Mouse (Mus musculus): Measurements from ENCODE around the gene Ago1. TPM values are rescaled to one million over a fixed set of nuclear protein-coding genes. Genes with fewer than 3 reads are reported as not detected.

Gene Ago1
- polyA plus RNA-seq, 1 experiment from 2014 or later, result 3.5 TPM

GRCm38 (mm10) chr4:126483874-126484273, 15.5 kb upstream of the Ago1 start:
- Histone ChIP-seq H3K27ac (ENCODE audit: low read length) (no peak overlapping the region), H3K36me3 (ENCODE audit: control insufficient read depth, insufficient read depth, low read length) (no peaks in the 10 kb centered on the region), H3K9ac (ENCODE audit: low read depth, low read length) (no peak overlapping the region), H3K4me1 (ENCODE audit: control insufficient read depth, insufficient read depth, low read length) (no peaks in the 10 kb centered on the region), H3K4me3 (ENCODE audit: low read length) (no peak overlapping the region), H3K27me3 (replicated peaks; ENCODE audit: control insufficient read depth, insufficient read depth, low read length) (no peaks in the 10 kb centered on the region), H3K9me3 (ENCODE audit: control insufficient read depth, low read length) (no peaks in the 10 kb centered on the region), H3K4me2 (ENCODE audit: low read depth, low read length) (no peak overlapping the region)
- WGBS, result 82% methylated on average over 3 of the region's 3 CpGs
- peak; percentile 46; the same call in 1 of the 2 replicates for ATAC-seq

GRCm38 (mm10) chr4:126482951-126483350, 14.6 kb upstream of the Ago1 start:
- no peak overlapping the region for H3K4me2 ChIP-seq (ENCODE audit: low read depth, low read length)
- no peak overlapping the region for H3K9ac ChIP-seq (ENCODE audit: low read depth, low read length)
- ATAC-seq, result no peak
- H3K4me3 ChIP-seq (ENCODE audit: low read length), result no peak overlapping the region
- H3K27me3 ChIP-seq (replicated peaks; ENCODE audit: control insufficient read depth, insufficient read depth, low read length), result no peaks in the 10 kb centered on the region
- WGBS, result 72% methylated on average over 12 of the region's 12 CpGs
- H3K36me3 ChIP-seq (ENCODE audit: control insufficient read depth, insufficient read depth, low read length), result no peaks in the 10 kb centered on the region
- H3K4me1 ChIP-seq (ENCODE audit: control insufficient read depth, insufficient read depth, low read length), result no peaks in the 10 kb centered on the region
- H3K9me3 ChIP-seq (ENCODE audit: control insufficient read depth, low read length), result no peaks in the 10 kb centered on the region
- H3K27ac ChIP-seq (ENCODE audit: low read length), result no peak overlapping the region

GRCm38 (mm10) chr4:126481461-126481860, 13.1 kb upstream of the Ago1 start:
- Histone ChIP-seq H3K27ac (ENCODE audit: low read length) (no peak overlapping the region), H3K9me3 (ENCODE audit: control insufficient read depth, low read length) (no peaks in the 10 kb centered on the region), H3K36me3 (ENCODE audit: control insufficient read depth, insufficient read depth, low read length) (no peaks in the 10 kb centered on the region), H3K27me3 (replicated peaks; ENCODE audit: control insufficient read depth, insufficient read depth, low read length) (no peaks in the 10 kb centered on the region), H3K4me2 (ENCODE audit: low read depth, low read length) (no peak overlapping the region), H3K4me1 (ENCODE audit: control insufficient read depth, insufficient read depth, low read length) (no peaks in the 10 kb centered on the region), H3K9ac (ENCODE audit: low read depth, low read length) (no peak overlapping the region), H3K4me3 (ENCODE audit: low read length) (no peak overlapping the region)
- WGBS, result 90% methylated on average over 5 of the region's 5 CpGs
- ATAC-seq, result no peak

- Histone ChIP-seq H3K4me3 (ENCODE audit: low read length) (no peak overlapping the region), H3K9me3 (ENCODE audit: control insufficient read depth, low read length) (no peaks in the 10 kb centered on the region), H3K27ac (ENCODE audit: low read length) (no peak overlapping the region), H3K9ac (ENCODE audit: low read depth, low read length) (no peak overlapping the region), H3K4me2 (ENCODE audit: low read depth, low read length) (no peak overlapping the region), H3K4me1 (ENCODE audit: control insufficient read depth, insufficient read depth, low read length) (no peaks in the 10 kb centered on the region), H3K27me3 (replicated peaks; ENCODE audit: control insufficient read depth, insufficient read depth, low read length) (no peaks in the 10 kb centered on the region), H3K36me3 (ENCODE audit: control insufficient read depth, insufficient read depth, low read length) (no peaks in the 10 kb centered on the region)
- ATAC-seq, result peak; percentile 53; the same call in 1 of the 2 replicates
- 48% methylated on average over 3 of the region's 3 CpGs for WGBS
These were observed 11.9 kb upstream of the Ago1 start for GRCm38 (mm10) chr4:126480288-126480687.

- no peak overlapping the region for H3K9ac ChIP-seq (ENCODE audit: low read depth, low read length)
- H3K9me3 ChIP-seq (ENCODE audit: control insufficient read depth, low read length), result no peaks in the 10 kb centered on the region
- no peak overlapping the region for H3K4me2 ChIP-seq (ENCODE audit: low read depth, low read length)
- H3K27me3 ChIP-seq (replicated peaks; ENCODE audit: control insufficient read depth, insufficient read depth, low read length), result no peaks in the 10 kb centered on the region
- H3K36me3 ChIP-seq (ENCODE audit: control insufficient read depth, insufficient read depth, low read length), result no peaks in the 10 kb centered on the region
- H3K4me3 ChIP-seq (ENCODE audit: low read length), result no peak overlapping the region
- WGBS, result 38% methylated on average over 5 of the region's 5 CpGs
- H3K27ac ChIP-seq (ENCODE audit: low read length), result no peak overlapping the region
- no peaks in the 10 kb centered on the region for H3K4me1 ChIP-seq (ENCODE audit: control insufficient read depth, insufficient read depth, low read length)
- no peak for ATAC-seq
These were observed 4.6 kb upstream of the Ago1 start for GRCm38 (mm10) chr4:126473031-126473430.

- Histone ChIP-seq H3K4me2 (ENCODE audit: low read depth, low read length) (no peak overlapping the region), H3K9ac (ENCODE audit: low read depth, low read length) (no peak overlapping the region)
- 47% methylated on average over 1 of the region's 1 CpGs for WGBS
These were observed 951 bp upstream of the Ago1 start for GRCm38 (mm10) chr4:126469334-126469733.

GRCm38 (mm10) chr4:126468925-126469324, 542 bp upstream of the Ago1 start:
- 7% methylated on average over 8 of the region's 8 CpGs for WGBS
- Histone ChIP-seq H3K4me2 (ENCODE audit: low read depth, low read length) (peak overlapping the region; percentile 85), H3K9me3 (ENCODE audit: control insufficient read depth, low read length) (no peaks in the 10 kb centered on the region), H3K4me1 (ENCODE audit: control insufficient read depth, insufficient read depth, low read length) (peaks cover 26% of the 10 kb centered on the region), H3K9ac (ENCODE audit: low read depth, low read length) (peak overlapping the region; percentile 39; the same call in 1 of the 2 replicates), H3K4me3 (ENCODE audit: low read length) (peak overlapping the region; percentile 93), H3K27me3 (replicated peaks; ENCODE audit: control insufficient read depth, insufficient read depth, low read length) (no peaks in the 10 kb centered on the region), H3K36me3 (ENCODE audit: control insufficient read depth, insufficient read depth, low read length) (no peaks in the 10 kb centered on the region), H3K27ac (ENCODE audit: low read length) (no peak overlapping the region)
- no peak for ATAC-seq

More at GRCm38 (mm10) chr4:126469334-126469733, 951 bp upstream of the Ago1 start:
- no peak overlapping the region for H3K4me3 ChIP-seq (ENCODE audit: low read length)
- no peaks in the 10 kb centered on the region for H3K36me3 ChIP-seq (ENCODE audit: control insufficient read depth, insufficient read depth, low read length)
- H3K27me3 ChIP-seq (replicated peaks; ENCODE audit: control insufficient read depth, insufficient read depth, low read length), result no peaks in the 10 kb centered on the region
- ATAC-seq, result no peak
- H3K9me3 ChIP-seq (ENCODE audit: control insufficient read depth, low read length), result no peaks in the 10 kb centered on the region
- no peak overlapping the region for H3K27ac ChIP-seq (ENCODE audit: low read length)
- H3K4me1 ChIP-seq (ENCODE audit: control insufficient read depth, insufficient read depth, low read length), result peaks cover 24% of the 10 kb centered on the region

- H3K4me3 ChIP-seq (ENCODE audit: low read length), result peak overlapping the region; percentile 93
- H3K9me3 ChIP-seq (ENCODE audit: control insufficient read depth, low read length), result no peaks in the 10 kb centered on the region
- no peaks in the 10 kb centered on the region for H3K36me3 ChIP-seq (ENCODE audit: control insufficient read depth, insufficient read depth, low read length)
- WGBS, result 1% methylated on average over 24 of the region's 25 CpGs
- H3K27ac ChIP-seq (ENCODE audit: low read length), result peak overlapping the region; percentile 83
- H3K27me3 ChIP-seq (replicated peaks; ENCODE audit: control insufficient read depth, insufficient read depth, low read length), result no peaks in the 10 kb centered on the region
- ATAC-seq, result peak; percentile 70
- peaks cover 26% of the 10 kb centered on the region for H3K4me1 ChIP-seq (ENCODE audit: control insufficient read depth, insufficient read depth, low read length)
- H3K4me2 ChIP-seq (ENCODE audit: low read depth, low read length), result peak overlapping the region; percentile 85
- peak overlapping the region; percentile 95 for H3K9ac ChIP-seq (ENCODE audit: low read depth, low read length)
These were observed 580 bp downstream of the Ago1 start for GRCm38 (mm10) chr4:126467721-126468284.

GRCm38 (mm10) chr4:126466251-126466750, 2.1 kb downstream of the Ago1 start:
- no peaks in the 10 kb centered on the region for H3K27me3 ChIP-seq (replicated peaks; ENCODE audit: control insufficient read depth, insufficient read depth, low read length)
- peak overlapping the region; percentile 30 for H3K4me2 ChIP-seq (ENCODE audit: low read depth, low read length)
- no peak overlapping the region; the same call in 1 of the 2 replicates for H3K27ac ChIP-seq (ENCODE audit: low read length)
- peaks cover 26% of the 10 kb centered on the region for H3K4me1 ChIP-seq (ENCODE audit: control insufficient read depth, insufficient read depth, low read length)
- no peaks in the 10 kb centered on the region for H3K36me3 ChIP-seq (ENCODE audit: control insufficient read depth, insufficient read depth, low read length)
- no peak for ATAC-seq
- 0 out of 2 replicates have a peak overlapping the region, but pooled peaks have one; percentile 11 for H3K9ac ChIP-seq (ENCODE audit: low read depth, low read length)
- H3K9me3 ChIP-seq (ENCODE audit: control insufficient read depth, low read length), result no peaks in the 10 kb centered on the region
- H3K4me3 ChIP-seq (ENCODE audit: low read length), result no peak overlapping the region
- WGBS, result 30% methylated on average over 8 of the region's 8 CpGs
